Mouse (Mus musculus): ENCODE measurements around the gene Col5a1.

The Col5a1 gene

DNA sequence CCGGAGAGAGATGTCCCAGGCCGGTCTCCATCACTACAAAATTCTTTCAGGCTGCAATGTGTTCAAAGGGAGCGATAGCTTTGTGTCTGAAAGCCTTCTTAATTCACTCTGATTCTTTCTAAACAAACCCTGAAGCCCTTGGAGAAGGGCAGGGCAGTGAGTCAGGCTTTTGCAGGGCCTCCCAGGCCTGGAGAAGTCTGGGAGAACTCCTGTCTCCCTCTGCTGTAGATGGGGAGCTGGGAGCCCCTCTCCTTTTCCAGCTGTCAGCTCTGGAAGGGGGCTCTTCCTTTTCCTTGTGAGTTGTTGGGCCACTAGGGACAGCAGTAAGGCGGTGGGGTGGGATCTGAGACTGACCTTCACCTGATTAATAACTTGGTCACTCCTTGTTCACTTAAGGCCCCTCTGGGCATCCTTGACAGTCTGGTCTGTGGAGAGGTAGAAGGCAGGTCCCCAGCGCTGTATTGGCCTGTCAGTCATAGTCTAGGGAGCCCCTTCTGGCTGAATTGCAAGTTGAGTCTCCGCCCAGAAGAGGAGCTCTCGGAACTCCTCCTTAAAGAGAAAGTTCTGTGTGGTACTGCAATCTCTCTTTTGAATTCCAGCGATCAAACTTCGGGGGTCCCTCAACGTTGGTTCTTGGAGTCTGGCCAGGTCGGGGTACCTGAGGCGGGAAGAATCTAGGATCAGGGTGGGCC lies 623 bp upstream of the Col5a1 start:
- no peak for DNase-seq (ENCODE audit: low spot score in 2 of 2)

DNA sequence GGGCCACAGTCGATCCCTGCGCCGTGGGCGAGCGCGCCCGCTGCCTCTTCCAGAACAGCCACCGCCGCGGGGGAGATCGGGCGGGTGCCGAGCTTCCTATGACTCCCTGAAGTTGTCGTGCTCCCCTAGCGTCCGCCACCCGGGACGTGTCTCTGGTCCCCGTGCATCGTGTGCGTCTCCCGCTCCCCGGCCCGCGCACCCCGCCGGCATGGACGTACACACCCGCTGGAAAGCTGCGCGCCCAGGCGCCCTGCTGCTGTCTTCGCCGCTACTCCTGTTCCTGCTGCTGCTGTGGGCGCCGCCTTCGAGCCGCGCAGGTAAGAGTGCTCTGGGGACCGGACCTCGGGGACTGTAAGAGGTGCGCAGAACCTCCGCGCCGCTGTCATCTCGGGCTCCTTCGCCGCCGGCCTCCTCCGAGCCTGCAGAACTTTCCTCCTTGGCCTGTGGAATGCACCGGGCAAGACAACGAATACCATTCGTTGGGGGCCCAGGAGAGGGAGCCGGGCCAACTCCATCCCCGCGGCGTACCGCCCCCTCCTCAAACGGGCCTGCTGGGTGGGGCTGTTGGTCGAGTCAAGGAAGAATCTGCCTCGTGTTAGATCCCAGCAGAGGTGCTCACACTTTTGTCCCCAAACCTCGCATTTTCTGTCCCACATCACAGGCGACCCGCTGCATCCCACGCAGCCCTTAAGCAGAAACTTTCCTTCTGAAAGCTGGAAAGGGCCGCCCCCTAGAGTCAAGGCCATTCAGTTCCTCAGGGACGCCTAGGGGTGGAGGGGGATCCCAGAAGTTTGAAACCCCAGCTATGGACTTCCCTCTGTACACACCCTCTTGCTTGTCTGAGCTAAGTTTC lies 609 bp downstream of the Col5a1 start:
- no peak for DNase-seq (ENCODE audit: low spot score in 2 of 2)

DNA sequence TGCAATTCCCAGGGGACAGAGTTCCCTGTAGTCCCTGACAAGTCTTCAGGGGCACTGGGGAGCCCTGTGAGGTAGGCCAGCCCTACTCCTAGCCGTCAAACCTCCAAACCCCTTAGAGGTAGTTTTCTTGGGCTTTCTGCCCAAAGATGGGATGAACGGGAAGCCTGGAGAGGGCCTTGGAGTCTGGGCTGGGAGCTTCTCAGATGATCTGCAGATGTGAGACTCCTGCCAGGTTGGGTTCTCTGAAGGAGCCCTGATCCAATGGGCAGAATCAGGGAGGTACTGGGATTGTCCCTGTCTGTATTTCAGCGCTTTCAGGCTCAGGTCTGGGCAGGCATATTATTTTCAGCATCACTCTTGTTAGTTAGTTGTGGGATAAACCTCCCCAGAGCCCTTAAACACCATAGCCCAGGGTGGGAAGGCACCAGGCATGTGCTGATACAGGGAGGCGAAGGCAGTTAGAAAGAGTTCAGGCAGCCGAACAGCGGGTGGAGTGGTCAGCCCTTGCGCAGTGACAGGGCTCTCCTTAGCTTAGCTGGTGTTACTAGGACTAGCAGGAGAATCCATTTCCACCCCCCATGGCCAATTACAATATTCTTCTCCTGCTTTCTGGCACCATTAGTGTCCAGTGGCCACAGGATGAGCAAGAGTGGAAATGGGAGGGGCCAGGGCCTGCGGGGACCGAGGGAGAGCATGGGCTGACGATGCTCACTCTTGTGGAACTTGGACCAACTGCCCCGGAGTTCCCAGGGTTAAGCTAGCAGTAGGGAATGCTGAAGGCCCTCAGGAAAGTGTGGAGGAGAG lies 1.4 kb downstream of the Col5a1 start:
- DNase-seq (ENCODE audit: low spot score in 2 of 2): no peak

DNA sequence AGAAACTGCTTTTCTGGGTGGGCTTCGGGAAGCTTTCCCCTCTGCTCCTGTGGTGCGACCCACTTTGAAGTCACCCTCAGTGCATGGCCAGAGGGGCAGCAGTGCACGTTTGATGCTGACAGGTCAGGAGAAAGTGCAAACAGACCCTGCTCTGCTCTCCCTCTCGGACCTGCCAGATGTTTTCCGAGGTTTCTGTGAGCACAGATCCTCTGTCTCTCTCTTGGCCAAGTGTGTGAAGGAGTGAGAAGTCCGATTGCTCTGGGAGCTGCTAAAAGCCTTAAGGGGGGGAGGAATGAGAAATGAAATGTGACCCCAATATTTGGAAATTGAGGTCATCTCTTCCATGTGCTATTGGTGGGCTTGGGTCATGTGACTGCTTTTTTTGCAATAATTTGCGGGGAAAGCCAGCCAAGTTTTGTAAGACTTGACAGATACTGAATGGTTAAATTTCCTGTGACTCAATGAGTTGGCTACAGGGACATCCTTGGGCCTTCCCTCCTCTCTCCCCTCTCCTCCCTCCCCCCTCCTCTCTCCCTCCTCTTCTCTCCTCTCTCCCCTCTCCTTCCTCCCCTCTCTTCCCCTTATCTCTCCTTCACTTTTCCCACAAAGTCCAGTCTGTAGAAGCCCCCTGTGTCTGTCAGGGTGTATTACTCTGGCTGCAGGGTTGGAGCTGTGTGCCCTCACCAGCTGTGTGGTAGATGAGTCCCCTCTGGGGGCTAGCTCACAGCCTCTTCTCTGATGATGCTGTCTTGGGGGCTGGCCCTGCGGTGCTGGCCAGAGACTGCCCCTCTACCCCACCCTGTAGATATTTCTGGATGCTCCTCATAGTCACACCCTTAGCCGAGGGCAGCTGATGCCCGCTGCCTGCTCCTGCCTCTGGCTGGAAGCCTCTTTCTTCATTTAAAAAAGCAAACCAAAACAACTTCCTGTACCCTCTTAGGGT lies 2.6 kb downstream of the Col5a1 start:
- DNase-seq (ENCODE audit: low spot score in 2 of 2): no peak

DNA sequence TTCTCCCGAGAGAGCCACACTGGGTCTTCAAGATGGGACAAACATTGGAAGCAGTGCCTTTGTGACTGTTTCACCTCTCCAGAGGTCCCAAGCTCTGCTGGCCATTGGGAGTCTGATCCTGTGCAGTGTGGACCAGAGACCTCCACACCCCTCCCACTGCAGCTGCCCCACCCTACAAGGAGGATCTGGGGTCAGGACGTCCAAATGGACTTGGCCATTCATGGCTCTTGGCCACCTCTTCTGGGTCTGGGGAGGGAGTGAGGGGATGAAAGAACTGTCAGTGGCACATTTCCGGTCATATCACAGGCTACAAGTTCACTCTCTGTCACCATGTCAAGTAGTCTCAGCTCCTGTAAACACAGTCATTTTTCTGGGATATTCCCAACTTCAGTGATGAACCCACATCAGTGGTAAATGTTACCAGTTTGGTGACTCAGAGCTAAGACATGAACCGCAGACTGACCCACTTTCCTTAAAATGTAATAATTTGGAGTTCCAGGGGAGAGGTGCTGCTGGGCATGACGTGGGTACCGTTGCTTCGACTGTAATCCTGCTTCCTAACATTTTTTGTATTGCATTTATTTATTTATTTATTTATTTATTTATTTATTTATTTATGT lies 5.8 kb downstream of the Col5a1 start:
- no peak for DNase-seq (ENCODE audit: low spot score in 2 of 2)

DNA sequence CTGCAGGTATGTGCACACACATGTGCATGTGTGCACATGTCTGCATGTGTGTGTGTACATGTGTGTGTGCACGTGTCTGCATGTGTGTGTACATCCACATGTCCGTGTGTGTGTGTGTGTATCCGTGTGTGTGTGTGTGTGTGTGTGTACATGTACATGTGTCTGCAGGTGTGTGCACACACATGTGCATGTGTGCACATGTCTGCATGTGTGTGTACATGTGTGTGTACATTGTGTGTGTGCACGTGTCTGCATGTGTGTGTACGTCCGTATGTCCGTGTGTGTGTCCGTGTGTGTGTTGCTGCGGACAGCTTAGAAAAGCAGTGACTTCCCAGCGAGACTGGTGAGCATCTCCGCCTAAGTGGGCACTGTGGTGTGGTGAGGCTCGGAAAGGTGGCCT lies 6.8 kb downstream of the Col5a1 start:
- DNase-seq (ENCODE audit: low spot score in 2 of 2): no peak

DNA sequence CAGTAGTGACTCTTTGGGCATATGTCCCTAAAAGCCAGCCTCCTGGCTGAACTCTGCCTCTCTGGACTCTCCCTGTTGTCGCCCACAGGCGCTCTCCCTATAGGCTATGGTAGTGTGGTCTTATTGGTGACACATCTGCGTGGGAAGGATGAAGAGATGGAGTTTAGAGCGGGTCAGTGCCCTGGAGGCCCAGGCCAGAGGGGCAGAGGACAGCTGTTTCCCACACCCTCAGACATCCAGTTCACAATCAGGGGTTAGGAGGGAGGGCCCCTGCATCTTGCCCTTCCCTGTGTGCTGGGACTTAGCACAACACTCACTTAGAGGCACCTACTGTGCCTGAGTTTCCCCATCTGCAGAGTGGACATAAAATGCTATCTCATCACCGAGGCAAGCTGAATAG lies 8.8 kb downstream of the Col5a1 start:
- DNase-seq (ENCODE audit: low spot score in 2 of 2): no peak

DNA sequence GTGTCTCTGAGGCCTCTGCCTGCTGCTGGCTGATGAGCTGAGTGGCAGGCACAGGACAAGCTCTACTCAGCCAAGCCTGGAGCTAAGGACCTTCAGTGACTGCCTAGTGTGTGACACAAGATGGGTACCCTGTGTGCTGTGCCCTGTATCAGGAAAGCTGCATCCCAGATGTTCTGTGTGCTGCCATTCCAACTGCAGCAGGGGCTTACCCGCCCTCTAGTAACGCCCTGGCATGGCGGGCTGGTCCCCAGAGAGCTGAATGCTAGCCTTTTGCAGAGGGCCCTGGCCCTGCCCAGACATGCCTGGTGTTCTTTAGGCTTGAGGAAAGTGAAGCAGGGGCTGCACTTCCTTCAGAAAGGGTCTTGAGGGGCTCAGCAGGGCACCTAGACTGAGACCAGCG lies 9.4 kb downstream of the Col5a1 start:
- no peak for DNase-seq (ENCODE audit: low spot score in 2 of 2)

DNA sequence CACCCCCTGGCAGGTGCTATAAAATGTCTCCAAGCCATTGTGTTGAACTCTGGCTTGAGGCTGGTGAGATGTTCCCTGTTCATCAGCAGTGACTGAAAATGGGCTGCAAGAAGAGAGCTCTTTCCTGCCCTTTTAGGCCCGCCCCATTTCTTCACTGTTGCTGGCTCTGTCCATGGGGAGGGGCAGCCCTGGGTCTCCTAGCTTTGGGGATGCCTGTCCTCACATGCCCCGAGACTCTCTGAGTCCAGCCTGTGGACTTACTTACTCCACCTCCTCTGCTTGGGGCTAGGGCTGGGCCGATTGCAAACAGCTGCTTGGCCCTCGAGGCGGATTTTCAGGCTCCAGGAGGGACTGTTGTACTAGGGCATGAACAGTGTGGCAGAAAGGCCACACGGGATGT lies 10.9 kb downstream of the Col5a1 start:
- DNase-seq (ENCODE audit: low spot score in 2 of 2): no peak

DNA sequence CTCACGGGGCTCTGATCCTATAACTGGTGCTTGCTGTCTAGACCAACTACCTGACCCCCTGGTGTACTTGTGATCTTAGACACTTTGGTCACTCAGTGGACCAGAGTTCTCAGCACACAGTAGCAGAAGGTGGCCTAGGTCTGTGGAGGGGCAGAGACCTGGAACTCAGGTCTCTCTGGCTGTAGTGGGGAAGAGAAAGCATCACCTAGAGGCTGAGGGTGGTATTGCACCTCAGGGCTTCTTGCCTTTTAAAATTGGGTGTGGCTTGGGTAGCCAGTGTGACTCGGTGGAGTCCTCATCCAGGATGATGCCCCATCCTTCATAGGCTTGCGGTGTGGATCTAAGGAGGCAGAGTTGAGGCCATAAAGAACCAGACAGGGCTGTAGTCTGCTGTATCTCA lies 13.7 kb downstream of the Col5a1 start:
- DNase-seq (ENCODE audit: low spot score in 2 of 2): peak in 1 of 2 experiments; percentile 30

DNA sequence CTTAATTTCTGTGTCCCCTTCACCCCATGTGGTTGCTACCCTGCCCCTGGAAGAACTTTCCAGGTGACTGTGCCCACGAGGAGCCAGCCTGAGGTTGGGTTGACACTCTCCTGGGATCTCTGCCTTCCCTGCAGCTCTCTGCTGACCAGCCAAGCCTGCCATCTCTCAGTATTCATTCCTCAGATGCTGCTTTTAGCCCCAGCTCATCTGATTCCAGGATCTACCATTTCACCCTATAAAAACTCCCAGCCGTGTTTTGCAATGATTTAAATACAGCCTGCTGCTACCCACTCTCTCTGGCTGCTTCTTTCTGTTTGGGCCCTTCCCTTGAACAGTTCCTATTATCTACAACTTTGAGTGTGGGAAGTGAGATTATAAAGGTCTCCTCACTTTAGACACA lies 14.9 kb downstream of the Col5a1 start:
- DNase-seq (ENCODE audit: low spot score in 2 of 2): no peak

DNA sequence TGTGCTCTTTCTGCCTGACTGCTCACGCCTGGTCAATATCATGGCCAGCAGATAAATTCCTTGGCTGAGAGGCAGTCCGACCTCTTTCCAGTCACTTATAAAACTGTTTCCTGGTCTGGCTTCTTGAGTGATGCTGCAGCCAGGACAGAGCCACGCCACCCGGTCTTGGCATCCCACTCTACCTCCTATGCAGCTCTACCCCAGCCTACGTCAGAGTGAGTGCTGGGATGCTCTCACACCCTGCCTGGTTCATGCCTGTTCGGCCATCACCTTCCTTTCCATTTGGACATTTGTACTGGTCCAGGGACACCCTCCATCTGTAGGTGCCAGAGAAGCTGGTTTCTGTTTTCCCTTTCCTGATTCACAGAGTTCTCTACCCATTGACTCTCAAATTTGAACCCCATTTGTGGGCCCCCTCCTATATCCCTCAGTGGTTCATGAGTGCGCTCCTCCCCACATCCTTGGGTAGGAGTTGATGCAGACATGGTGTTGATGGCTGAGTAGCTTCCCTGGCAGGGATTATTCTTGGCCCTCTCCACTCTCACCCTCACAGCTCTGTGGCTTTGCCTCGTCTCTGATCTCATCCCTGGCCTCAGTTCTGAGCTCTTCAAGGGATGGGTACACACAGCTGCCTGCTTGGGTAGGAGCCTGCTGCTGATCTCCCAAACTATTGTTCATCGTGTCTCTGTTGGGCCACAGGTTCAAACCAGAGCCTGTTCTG lies 15.5 kb downstream of the Col5a1 start:
- DNase-seq (ENCODE audit: low spot score in 2 of 2): no peak

DNA sequence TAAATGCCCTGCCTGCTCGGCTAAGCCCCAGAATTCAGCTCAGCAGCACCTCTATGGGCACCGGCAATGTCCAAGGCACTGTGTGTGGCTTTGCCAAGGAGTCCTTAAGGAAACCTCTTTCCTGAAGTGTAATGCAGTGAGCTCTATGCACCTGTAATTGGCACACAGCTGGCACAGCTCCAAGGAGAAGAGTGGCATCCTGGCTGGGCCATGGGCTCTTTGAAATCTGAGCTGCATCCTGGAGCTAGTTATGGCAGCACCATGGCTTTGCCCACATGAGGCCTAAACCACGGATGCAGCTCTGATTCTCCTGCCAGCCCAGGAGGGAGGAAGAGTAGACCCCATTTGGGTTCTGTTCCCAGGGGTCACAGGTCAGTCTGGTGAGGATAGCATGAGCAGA lies 16.1 kb downstream of the Col5a1 start:
- no peak for DNase-seq (ENCODE audit: low spot score in 2 of 2)

DNA sequence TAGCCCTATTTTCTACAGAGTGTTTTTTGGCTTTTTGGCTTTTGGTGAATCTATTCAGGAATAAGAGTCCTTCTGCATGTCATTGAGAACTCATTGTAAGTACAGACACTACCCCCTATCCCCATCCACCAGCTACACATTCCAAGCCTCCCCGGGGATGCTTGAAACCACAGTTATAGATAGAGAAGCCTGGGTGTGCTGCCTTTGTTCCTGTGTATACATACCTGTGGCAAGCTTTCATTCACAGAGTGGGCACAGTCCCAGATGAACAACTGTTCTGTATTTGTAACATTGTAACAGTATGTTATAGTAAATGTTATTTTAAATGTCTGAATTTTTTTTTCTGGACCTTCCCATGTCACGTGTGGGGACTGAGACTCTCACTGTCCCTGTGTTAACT lies 19.2 kb downstream of the Col5a1 start:
- no peak for DNase-seq (ENCODE audit: low spot score in 2 of 2)

DNA sequence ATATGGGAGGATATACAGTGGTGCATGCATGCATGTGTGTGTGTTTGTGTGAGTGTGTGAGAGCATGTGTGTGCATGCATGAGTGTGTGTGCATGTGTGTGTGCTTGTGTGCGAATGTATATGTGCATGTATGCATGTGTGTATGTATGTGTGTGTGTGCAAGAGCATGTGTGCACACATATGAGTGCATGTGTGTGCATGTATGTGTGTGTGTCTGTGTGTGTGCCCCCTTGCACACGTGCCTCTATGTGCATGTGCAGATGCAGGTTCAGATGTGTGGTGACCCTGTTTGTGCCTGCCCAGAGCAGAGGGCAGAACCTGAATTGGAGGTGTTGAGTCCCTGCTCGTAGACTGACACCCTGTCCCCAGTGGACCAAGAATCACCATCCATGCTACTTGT lies 24.3 kb downstream of the Col5a1 start:
- no peak for DNase-seq (ENCODE audit: low spot score in 2 of 2)

DNA sequence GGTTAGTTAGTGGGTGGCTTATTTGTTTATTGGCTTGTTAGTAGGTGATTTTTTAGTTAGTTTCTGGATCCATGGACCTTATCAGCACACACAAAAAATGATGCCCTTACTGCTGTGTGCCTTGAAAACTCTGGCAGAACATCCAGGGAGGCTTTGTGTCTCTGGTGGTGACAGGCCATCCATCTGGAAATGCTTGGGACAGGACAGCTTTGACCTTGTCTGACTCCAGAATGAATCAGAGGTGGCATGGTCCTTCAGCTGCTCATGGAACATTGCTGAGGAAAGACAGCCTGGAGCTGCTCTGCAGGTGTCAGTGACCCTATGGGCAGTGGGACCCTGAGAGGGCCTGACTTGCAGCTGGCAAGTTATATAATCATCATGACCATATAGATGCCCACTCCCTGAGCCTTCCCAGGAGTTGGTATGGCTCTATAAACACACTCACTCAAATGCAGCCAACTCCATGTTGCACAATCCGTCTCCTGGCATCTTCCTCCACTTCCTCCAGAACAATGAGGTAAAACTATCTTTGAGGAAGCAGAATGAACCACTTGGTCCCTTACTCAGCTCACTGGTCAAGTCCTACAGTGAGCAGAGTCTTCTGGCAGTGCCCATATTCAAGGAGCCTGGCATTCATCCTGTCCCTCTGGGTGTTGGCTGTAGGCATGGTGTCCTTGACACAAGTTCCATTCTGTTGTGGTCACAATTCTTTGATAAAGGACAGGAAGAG lies 26.5 kb downstream of the Col5a1 start:
- no peak for DNase-seq (ENCODE audit: low spot score in 2 of 2)

DNA sequence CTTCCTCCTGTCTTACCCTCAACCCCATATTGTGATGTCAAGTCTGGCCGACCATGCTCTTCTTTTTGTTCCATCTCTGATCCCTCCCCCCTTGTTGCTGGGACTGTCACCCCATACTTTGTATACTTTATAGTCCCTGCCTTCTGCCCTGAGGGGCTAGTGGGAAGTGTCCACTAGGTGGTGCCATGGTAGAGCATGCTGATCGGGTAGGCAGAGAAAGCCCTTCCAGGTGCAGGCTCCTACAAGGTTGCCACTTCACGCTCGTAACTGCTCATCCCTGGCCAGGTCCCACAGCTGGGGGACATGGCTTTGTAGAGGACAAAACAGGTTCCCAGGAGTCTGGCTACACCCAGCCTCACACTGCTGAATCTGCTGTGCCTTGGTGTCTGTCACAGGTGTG lies 29.5 kb downstream of the Col5a1 start:
- DNase-seq (ENCODE audit: low spot score in 2 of 2): no peak

DNA sequence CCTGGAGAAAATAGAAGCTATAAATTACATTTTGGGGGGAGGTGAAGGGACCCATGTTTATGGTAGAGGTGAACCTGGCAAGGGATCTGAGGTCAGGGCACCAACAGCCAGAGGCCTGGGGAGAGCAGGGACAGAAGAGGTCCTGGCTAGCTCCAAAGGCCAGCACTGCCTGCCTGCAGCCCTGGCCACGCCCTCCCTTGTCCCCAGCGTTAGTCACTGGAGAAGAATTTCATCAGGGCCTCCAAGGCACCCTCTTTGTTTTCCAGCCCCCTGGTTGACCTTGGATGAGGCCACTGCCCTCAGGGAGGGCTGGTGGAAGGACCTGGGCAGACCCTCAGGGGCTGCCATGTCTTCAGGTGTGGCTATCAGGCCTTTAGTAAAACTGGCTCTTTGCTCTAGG lies 30.1 kb downstream of the Col5a1 start:
- no peak for DNase-seq (ENCODE audit: low spot score in 2 of 2)

DNA sequence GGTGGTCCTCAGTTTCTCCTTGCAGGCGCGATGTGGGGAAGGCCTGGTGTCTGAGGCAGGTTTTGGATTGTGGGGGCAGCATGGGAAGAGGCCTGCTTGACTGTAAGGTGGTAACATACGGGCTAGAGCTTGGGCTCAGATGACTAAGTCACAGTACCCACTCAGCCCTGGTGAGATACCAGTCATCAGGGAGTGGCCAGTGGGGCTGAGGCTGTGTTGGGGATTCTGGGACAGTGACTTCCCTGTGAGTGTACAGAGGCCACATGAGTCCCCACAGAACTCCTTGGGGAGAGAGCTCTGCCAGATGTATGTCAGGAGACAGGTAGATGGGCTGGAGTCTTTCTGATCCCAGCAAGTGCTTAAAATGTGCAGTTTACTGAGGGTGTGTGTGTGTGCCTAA lies 31.0 kb downstream of the Col5a1 start:
- DNase-seq (ENCODE audit: low spot score in 2 of 2): no peak

DNA sequence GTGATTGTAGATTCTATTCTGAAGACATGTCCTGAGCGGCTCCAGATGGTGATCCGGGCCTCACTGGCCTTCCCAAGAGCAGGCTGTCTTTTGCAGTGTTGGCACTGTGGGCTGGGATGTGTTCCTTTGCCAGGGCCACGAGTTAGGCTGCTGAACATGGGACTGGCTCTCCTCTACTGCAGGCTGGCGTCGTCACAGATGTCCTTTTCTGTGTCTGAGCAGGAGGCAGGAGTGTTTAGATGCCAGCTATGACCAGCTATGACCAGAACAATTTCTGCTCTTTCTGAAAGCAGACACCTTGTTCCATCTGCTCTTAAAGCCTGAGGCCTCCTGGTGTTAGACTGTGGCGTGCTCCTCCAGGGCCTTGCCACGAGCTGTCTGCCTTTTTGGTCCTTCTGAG lies 31.9 kb downstream of the Col5a1 start:
- no peak for DNase-seq (ENCODE audit: low spot score in 2 of 2)

Data from spleen, postnatal 14 days (tissue).